Mouse (Mus musculus): ENCODE measurements at regions not wholly inside any gene's neighbourhood (a gene's known extent, or its start where the extent isn't known, plus 50 kb on each side); places are given as distances from the start of the nearest gene placed in this dataset.
A peak's percentile ranks its signal among the peaks of the same experiment; 100 is the strongest.
"Not testable (repeated sequence)": the region's sequence is repeated elsewhere in the genome, so short reads cannot be mapped to it uniquely, and the experiment has no call there.

GRCm38 (mm10) chr10:57000892-57001722, 485.1 kb upstream of the Hsf2 start:
- peak; percentile 63 for DNase-seq (ENCODE audit: low spot score)

- DNase-seq (ENCODE audit: low spot score): no peak
These were observed 484.5 kb upstream of the Hsf2 start for GRCm38 (mm10) chr10:57001723-57002110.

- no peak for DNase-seq (ENCODE audit: low spot score)
These were observed 448.5 kb upstream of the Hsf2 start for GRCm38 (mm10) chr10:57037641-57038040.

- no peak for DNase-seq (ENCODE audit: low spot score)
These were observed 446.0 kb upstream of the Hsf2 start for GRCm38 (mm10) chr10:57040201-57040600.

DNA sequence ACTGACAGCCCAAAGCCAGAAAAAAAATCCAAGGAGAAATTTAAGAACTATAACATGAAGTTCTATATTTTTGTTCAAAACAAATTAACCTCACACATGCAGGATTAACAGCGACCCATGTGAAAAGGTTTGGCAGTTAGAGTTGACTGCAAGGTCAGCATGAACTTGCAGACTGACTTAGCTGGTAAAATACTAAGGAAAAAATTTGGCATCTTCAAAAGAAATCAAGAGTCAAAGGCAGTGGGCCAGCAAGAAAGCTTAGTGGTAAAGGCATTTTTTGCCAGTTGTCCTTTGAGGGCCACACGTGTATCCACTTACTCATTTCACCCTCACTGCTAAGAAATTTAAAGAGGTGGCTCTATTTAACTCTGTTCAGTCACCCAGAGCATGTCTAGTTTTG, 440.2 kb upstream of the Hsf2 start:
- no peak for DNase-seq (ENCODE audit: low spot score)

DNA sequence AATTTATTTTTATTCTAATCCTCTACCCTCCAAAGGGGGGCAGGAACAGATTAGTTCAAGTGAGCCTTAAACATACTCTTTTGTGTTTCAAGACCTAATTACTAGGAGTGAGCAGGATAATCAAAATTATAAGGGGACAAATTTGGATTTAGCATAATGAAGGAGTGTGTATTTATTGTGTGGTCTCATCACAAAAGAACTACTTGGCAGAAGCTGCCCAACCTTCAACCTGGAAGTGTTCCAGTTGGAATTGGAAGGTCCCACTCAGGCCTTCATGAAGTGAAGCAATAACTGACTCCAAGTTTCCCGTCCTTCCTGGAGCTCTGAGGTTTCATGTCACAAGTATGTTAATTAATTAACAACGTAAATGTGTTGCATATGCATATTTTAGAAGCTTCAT, 439.3 kb upstream of the Hsf2 start:
- DNase-seq (ENCODE audit: low spot score): no peak

- no peak for DNase-seq (ENCODE audit: low spot score)
These were observed 438.5 kb upstream of the Hsf2 start for GRCm38 (mm10) chr10:57047719-57048118.

GRCm38 (mm10) chr10:57053375-57053774, 432.8 kb upstream of the Hsf2 start:
- DNase-seq (ENCODE audit: low spot score): not testable (repeated sequence)

GRCm38 (mm10) chr10:57090131-57090530, 396.1 kb upstream of the Hsf2 start:
- DNase-seq (ENCODE audit: low spot score): no peak

DNA sequence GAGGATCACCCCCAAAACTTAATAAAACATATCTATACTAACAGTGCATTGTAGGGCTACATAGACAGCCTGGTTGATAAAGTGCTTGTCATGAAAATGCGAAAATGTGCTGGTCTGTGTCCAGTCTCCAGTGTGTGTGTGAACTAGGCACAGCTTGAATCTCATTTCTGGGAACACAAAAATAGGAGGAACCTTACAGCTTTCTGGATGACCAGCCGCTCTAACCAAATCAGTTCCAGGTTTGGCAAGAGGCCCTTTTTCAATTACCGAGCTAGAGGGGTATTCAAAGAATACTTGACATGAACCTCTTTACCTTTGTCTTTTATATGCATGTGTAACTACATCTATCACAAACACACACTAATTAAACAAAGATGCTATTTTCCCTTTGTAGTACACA, 390.3 kb upstream of the Hsf2 start:
- no peak for DNase-seq (ENCODE audit: low spot score)

- no peak for DNase-seq (ENCODE audit: low spot score)
These were observed 372.8 kb upstream of the Hsf2 start for GRCm38 (mm10) chr10:57113359-57113758.

GRCm38 (mm10) chr10:57114696-57115271, 371.4 kb upstream of the Hsf2 start:
- DNase-seq (ENCODE audit: low spot score): no peak

DNA sequence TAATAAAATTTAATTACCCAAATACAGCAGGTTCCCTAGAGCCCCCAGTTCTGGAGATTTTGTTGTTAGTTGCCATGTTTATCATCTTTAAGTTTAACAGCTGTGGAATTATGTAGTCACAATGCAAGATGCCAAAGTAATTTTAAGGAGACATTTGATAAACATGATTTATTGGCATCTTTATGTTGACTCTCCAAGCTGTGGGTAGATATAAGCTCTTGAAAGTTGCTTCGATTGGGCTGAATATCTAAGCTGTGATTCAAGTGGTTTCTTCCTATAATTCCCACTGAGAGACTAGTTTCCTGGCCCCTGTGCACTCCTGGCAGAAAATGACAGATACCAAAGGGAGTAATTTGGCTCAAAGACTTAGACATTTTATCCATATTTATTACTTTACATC, 364.7 kb upstream of the Hsf2 start:
- no peak for DNase-seq (ENCODE audit: low spot score)

GRCm38 (mm10) chr10:57127185-57127584, 359.0 kb upstream of the Hsf2 start:
- no peak for DNase-seq (ENCODE audit: low spot score)

DNA sequence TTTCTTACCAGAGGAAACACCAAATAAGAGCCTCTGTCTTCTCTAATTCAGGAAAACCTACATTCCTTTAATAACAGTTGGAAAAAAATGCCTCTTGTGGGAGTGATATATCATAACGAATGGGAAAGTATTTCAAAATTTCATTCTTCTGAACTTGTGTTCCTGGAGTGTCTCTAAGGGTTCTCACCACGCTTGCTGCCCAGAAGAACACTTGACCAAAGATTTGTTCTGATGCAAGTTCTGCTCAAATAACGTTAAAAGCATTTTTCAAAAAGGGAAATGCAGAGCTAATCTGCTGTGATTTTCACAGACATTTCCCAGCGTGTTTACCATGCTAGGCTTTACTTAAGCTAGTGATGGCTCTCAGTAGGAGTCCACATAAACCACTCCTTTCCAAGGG, 329.8 kb upstream of the Hsf2 start:
- peak; percentile 59 for DNase-seq (ENCODE audit: low spot score)

GRCm38 (mm10) chr10:57156912-57157311, 329.3 kb upstream of the Hsf2 start:
- DNase-seq (ENCODE audit: low spot score): peak; percentile 10

- no peak for DNase-seq (ENCODE audit: low spot score)
These were observed 325.6 kb upstream of the Hsf2 start for GRCm38 (mm10) chr10:57160546-57160945.

- DNase-seq (ENCODE audit: low spot score): no peak
These were observed 322.8 kb upstream of the Hsf2 start for GRCm38 (mm10) chr10:57163359-57163758.

GRCm38 (mm10) chr10:57183560-57183959, 302.6 kb upstream of the Hsf2 start:
- peak; percentile 47 for DNase-seq (ENCODE audit: low spot score)

GRCm38 (mm10) chr10:57210701-57211100, 275.5 kb upstream of the Hsf2 start:
- no peak for DNase-seq (ENCODE audit: low spot score)

GRCm38 (mm10) chr10:57231117-57231516, 255.1 kb upstream of the Hsf2 start:
- peak; percentile 4 for DNase-seq (ENCODE audit: low spot score)

- DNase-seq (ENCODE audit: low spot score): no peak
These were observed 205.0 kb upstream of the Hsf2 start for GRCm38 (mm10) chr10:57281220-57281619.

DNA sequence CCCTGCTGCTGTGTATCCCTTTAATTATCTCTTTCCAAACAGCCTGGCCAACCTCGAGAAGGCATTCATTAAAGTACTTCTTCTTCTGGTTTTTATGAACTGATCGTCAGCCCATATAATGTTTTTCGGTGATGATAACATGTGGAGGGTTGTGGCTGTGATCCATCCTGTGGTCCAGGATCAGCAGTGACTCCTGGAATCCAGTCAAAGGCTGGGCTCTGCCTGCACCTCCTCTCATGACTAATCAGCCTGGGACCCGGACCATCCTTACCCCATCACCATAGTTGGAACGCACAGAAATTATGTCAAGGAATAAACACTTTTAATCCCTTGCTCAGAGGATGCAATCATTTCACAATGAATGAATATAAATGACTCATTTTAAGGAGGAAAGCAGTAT, 203.3 kb upstream of the Hsf2 start:
- no peak for DNase-seq (ENCODE audit: low spot score)

DNA sequence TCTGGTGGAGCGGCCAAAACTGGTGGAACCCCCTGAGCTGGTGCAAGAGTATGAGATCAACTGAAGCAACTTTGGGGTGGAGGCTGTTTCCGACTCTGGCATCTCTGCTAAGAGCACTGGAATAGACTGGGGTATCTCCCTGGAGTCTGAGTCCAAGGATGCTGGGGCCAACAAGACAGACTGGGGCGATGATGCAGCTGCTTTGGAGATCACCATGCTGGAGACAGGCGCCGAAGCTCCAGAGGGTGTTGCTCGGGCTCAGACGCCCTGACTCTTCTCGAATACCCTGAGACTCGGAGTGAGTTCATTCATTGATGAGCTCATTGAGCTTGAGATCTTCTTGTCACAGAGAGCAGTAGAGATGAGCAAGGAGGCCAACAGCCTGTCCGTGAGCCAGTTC, 194.6 kb upstream of the Hsf2 start:
- no peak for DNase-seq (ENCODE audit: low spot score)
